Mouse (Mus musculus): ENCODE measurements at regions not wholly inside any gene's neighbourhood (a gene's known extent, or its start where the extent isn't known, plus 50 kb on each side); places are given as distances from the start of the nearest gene placed in this dataset.
A peak's percentile ranks its signal among the peaks of the same experiment; 100 is the strongest.

- no peak for DNase-seq
Measured at GRCm38 (mm10) chr19:25729103-25729502, 56.9 kb downstream of the Dmrt2 start.

GRCm38 (mm10) chr19:25729633-25730032, 57.4 kb downstream of the Dmrt2 start:
- DNase-seq = no peak

DNA sequence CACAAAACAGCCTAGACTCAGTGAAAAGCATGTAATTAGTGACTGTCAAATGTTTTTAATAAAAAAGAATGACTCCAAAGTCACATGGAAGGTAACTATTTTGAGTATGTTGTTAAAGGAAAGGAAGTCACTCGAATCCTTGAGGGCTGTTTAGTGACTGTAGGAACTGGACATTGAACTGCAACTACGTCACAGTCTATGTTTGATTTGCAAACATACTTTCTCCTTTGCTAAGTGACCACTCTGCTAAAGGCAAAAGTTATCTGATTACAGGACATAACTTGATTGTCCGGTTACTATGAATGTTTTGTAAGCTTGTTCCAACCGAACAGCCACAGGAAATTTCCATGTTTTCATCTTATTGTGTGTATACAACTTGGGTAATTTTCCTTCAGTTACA, 106.2 kb downstream of the Dmrt2 start:
- no peak for DNase-seq

DNA sequence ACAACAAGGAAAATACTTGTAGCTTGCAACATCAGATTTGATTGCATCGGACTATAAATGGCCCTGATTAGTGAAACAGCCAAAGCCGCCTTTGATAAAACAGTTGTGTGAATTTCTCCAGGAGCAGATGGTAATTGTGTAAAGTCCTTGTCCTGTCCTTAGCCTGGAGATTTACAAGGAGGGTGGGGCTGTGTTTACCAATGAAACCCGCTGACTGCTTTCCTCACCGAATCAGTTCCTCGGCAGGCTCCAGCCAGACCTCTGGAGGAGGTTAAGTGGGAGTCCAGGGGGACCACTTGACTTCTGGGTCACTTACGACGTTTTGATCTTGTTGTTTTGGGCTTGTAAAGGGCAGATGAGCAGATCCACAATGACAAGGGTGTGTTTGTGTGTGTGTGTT, 107.1 kb downstream of the Dmrt2 start:
- DNase-seq = peak; percentile 10 to 17

DNA sequence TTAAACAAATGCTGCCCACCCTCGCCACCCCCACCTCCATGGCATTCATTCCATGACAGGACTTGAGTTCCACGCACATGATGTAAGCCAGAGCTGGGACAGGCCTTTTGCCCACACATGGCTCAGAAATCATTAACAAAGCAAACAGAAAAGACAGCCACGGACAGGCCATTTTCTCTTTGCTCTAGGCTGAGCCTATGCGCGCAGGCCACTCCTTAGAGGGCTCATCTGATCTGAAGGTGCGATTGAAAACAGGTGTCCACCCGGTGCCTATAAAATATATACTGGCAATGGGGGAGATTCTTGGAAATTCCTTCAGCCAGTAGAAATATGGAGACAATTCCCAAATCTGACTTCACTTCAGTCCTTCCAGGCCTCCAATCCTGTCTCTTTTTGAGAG, 109.1 kb downstream of the Dmrt2 start:
- DNase-seq = no peak

DNA sequence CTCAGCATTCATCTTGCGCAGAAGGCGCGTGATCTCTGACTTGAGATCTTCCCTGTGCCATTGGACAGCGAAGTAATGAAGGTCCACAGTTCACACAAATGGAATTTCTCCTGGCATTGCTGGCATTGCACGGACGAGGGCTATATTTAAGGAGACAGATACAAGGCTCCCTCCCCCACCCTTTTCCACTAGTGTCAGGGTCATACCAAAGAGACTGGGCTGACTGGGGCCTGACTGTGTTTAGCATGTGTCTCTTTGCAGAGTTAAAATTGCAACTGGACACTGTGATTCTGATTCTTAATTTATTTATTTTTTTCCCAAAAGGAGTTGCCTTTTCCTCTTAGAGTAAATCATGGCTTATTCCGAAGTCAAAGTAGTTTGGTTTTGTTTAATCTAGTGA, 130.5 kb downstream of the Dmrt2 start:
- no peak for DNase-seq

DNA sequence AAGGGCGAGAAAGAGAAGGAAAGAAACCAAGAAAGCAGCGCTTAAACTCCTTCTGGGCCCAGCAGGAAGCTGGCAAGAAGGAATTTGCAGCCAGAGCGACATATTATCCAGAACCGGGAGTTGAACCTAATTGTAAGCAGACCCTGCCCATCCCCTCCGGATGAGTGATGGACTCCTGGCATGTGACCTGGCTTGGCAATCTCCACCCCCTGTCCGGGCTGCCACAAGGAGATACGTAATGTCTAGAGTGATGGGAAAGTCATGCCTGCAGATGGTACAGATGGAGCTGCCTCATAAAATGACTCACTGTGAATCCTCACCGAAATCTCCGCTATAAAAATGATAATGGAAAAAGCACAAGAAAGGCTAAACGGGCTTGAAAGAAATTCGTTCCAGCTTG, 133.1 kb downstream of the Dmrt2 start:
- no peak for DNase-seq

GRCm38 (mm10) chr19:25813651-25814050, 141.4 kb downstream of the Dmrt2 start:
- DNase-seq = no peak

DNA sequence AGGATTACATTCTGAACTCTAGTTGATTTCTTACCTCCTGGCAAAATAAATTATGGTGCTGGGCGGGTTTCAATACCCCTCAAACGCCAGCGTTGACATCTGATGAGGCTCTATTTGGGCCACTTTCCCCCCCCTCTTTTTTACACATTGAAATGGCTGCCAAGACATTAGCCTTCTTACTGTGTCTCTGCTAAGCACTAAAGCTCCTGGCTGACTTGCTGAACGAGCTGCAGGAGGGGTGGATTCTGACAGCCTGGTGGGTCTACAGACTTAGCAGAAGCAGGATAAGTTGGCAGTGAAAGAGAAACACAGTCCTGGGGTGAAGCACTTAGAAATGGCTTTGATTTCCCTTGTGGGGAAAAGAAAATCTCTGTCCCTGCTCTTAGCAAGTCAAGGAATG, 172.9 kb downstream of the Dmrt2 start:
- DNase-seq = no peak

GRCm38 (mm10) chr19:25856344-25856743, 184.1 kb downstream of the Dmrt2 start:
- DNase-seq = peak; percentile 11 to 45

GRCm38 (mm10) chr19:25863312-25863711, 191.1 kb downstream of the Dmrt2 start:
- DNase-seq = peak in 1 of 2 experiments; percentile 18

DNA sequence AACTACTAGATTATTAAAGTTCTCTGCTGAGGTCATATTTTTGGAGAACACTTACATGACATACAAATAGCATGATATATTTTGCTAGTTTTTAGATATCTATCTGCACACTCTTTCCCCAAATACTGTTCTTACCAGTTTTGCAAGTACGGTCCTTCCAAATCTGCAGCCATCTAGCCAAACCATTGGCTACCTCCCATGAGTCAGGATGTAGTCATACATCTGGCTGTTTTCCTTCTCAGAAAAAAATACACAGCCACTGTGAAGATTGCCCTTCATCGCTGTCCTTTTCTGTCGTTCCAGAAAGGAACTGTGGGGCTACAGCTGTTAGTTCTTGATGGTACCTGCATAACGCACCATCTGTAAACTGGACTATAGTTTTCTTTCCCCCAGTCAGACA, 234.5 kb downstream of the Dmrt2 start:
- no peak for DNase-seq

- DNase-seq = no peak
Measured at GRCm38 (mm10) chr19:25922052-25922451, 249.8 kb downstream of the Dmrt2 start.

DNA sequence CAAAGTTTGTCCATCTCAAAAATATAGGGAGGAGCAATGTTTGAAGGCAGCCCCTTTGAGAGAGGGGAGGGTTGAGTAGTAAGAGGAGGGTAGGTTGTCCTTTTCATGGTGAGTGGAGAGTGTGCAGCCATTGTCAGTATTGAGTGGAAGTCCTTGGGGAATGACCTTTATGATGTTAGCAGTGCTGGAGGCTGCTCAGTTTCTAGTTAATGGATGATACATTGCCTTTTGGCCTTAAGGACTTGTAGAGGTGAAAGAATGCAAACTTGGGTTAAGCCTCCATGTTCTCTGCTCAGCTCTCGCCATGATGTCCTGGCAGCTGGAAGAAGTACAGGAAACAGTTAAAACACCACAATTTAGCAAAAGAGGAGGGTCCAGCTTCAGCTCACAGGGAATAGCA, 250.6 kb downstream of the Dmrt2 start:
- no peak for DNase-seq

DNA sequence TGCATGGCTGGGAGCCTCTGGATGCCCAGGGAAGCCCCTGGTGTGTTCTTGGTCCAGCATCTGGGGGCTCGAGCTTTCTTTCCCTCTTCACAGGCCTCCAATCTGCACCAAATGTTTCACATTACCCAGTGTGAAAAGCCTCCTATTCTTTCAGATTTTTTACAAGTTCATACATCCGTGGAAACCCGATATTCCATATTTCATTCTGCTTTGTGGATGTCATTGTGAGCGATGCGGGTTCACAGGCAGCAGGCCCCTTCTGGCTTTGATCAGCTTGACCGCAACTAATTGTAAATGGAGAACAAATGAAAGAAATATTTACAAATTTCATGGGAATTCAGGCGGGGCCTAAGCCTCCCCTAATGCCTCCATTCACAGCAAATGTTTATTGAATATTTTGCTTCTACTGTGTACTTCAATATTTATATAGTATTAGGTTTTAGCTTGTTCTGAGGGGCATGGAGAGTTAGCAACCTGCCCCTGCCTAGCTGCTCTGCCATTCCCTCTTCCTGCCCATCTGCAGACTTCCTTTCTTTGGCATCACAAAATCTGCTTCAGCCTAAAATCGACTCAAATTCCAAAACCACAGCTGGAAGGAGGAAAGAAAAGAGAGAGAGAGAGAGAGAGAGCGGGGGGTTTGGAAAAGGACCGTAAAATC, 251.6 kb downstream of the Dmrt2 start:
- DNase-seq = no peak

GRCm38 (mm10) chr19:25924385-25924769, 252.2 kb downstream of the Dmrt2 start:
- peak in 1 of 2 experiments; percentile 3 for DNase-seq

GRCm38 (mm10) chr19:25927220-25927619, 255.0 kb downstream of the Dmrt2 start:
- DNase-seq = no peak

- peak; percentile 42 to 58 for DNase-seq
Measured at GRCm38 (mm10) chr19:25937343-25937742, 265.1 kb downstream of the Dmrt2 start.

DNA sequence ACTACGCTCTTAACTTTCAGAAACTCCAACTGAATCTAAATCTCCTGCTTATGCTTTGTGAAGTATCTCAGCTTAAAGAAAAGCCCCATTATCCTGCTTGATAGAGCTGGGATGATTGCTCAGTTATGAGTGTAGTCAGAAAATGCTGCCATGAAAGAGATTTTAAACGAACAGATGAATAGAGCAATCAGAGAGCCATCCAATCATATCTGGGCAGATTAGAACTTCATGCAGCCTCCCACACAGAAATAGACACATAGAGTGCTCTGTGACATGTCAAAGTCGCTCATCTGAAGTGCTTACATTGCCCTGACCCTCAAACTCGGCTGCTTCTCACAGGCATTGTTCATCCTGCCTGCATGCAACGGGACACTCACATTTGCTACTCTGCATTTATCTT, 299.0 kb downstream of the Dmrt2 start:
- no peak for DNase-seq

GRCm38 (mm10) chr19:25975202-25975601, 303.0 kb downstream of the Dmrt2 start:
- DNase-seq = no peak

GRCm38 (mm10) chr19:25980308-25980707, 308.1 kb downstream of the Dmrt2 start:
- no peak for DNase-seq

DNA sequence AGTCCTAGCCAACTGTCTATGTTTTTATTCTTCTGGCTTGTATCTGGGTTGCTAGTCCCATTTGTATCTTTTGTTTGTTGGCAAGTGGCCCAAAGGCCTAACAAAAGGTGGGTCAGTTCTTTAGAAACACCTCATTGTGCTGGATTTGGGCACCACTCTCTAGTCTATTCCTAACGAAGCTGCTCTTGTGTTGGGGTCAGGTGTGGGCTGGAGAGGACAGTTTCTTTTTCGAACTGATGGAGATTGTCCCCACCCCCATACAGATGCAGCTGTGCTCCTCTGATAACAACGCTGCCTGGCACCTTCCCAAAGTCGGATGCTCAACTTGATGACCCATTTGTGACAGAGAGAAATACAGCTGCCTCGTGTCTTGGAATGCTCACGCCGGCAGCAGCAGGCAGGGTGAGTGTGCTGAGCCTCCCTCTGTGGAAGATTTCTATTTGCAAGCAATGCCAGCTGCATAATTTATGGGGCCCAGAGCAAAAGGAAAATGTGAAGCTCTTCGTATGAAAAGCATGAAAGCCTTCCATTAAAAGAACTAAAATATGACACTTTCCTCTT, 342.5 kb downstream of the Dmrt2 start:
- peak; percentile 57 to 68 for DNase-seq

DNA sequence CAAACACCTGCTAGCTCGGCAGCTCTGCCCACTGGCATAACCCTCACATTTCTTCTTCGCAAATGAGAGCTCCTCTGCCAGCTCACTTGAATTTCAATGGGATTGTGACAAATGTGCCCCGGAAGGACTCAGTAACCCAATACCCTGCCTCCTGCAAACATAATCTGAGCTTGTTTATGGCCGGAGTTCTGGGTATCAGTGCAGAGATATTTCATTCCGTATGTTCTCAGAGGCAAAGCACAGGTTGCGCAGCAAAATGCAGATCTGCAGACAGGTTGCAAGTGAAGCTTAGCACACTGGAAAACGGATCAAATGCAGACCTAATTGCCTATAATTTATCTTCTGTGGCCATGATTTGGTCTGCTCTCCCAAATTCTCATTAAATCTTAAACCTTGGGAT, 348.9 kb downstream of the Dmrt2 start:
- DNase-seq = no peak

DNA sequence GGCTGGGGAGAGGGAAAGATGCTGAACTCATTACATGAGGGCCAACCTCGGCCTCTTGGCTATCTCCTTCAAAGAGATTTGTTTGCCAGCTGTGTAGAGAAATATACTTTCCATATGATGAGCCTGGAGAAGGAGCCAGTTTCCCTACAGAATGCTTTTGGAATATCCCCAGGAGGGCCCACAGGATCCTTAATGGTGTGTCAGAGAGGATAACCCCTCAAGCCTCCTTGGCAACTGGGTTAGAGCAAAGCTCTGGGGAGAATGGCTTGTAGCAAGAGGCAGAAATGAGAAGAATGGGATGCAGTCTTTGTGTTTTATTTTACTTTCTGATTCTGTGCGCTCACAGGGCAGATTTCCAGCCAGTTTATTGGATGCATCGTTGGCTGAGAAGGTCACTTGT, 353.9 kb downstream of the Dmrt2 start:
- no peak for DNase-seq

DNA sequence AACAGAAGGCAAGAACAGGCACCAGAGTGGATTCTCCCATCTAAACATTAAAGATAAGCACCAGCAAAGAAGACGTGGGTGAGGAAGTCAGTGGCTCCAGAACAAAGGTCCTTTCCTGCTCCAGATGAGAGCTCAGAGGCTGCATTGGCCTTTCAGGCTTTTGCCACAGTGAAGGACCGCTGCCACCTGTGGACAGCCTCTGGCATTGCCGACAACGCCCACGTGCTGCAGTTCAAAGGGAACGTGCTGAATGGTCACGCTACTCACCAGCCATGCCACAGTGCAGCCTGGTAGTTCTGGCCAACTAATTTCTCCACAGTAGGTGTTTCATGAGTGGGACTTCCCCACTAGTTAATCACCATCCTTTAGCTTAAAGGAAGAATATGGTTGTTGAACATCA, 365.1 kb downstream of the Dmrt2 start:
- DNase-seq = peak; percentile 77 to 82

All from kidney, postnatal 4 days (tissue).